Mouse (Mus musculus): ENCODE results near the gene Dbil5. TPM values are rescaled to one million over a fixed set of nuclear protein-coding genes. Genes with fewer than 3 reads are reported as not detected.
"Not testable (repeated sequence)": the region's sequence is repeated elsewhere in the genome, so short reads cannot be mapped to it uniquely, and the experiment has no call there.

Gene Dbil5
- polyA plus RNA-seq, 1 experiment from 2014 or later: not detected

DNA sequence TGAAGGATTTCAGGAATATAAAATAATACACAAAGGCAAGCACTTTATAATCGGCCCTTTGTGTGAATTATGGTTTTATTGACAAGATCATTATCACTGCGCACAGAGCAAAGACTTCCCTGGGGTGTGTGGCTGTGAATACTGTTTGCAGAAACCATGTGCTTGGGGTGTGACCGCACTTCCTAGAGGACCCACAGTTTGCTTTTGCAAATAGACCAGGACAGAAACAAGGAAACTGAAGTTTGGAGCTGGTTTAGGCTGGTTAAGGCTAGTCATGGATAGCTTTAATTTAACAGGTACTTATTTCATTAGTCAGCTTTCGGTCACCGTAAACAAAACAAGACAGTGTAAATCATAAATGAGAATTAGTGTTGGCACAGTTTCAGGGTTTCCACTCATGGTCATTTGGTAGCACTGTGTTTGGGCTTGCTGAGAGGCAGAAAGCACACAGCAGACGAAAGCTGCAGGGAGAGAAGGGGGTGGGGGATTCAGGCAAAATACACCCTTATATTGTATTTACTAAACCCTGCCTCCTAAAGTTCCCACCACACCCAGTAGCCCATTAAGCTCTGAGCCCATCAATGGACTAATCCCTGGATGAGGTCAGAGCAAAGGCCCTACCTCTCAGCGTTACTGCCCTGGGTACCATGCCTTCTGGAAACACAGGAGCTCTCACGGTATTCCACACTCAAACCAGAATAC lies 21.0 kb upstream of the Dbil5 start:
- H3K4me2 ChIP-seq (ENCODE audit: low read length): no peak overlapping the region
- 54% methylated on average over 8 of the region's 8 CpGs for WGBS
- H3K9me3 ChIP-seq (replicated peaks; ENCODE audit: control insufficient read depth, low read length): no peaks in the 10 kb centered on the region
- H3K27ac ChIP-seq (ENCODE audit: low read depth, low read length): no peak overlapping the region
- no peak for DNase-seq (ENCODE audit: low spot score)
- no peak overlapping the region for H3K4me3 ChIP-seq (ENCODE audit: low read depth, low read length)
- H3K27me3 ChIP-seq (replicated peaks; ENCODE audit: control insufficient read depth, insufficient read depth, low read length): no peaks in the 10 kb centered on the region
- H3K36me3 ChIP-seq (ENCODE audit: control insufficient read depth, insufficient read depth, low read length): no peaks in the 10 kb centered on the region
- no peak overlapping the region for H3K9ac ChIP-seq (ENCODE audit: low read length)
- H3K4me1 ChIP-seq (ENCODE audit: control insufficient read depth, insufficient read depth, low read length): no peaks in the 10 kb centered on the region
- no peak for ATAC-seq

- 42% methylated on average over 8 of the region's 8 CpGs for WGBS
- Histone ChIP-seq H3K27ac (ENCODE audit: low read depth, low read length) (no peak overlapping the region), H3K4me3 (ENCODE audit: low read depth, low read length) (no peak overlapping the region), H3K4me2 (ENCODE audit: low read length) (no peak overlapping the region), H3K27me3 (replicated peaks; ENCODE audit: control insufficient read depth, insufficient read depth, low read length) (no peaks in the 10 kb centered on the region), H3K9me3 (replicated peaks; ENCODE audit: control insufficient read depth, low read length) (no peaks in the 10 kb centered on the region), H3K9ac (ENCODE audit: low read length) (no peak overlapping the region), H3K36me3 (ENCODE audit: control insufficient read depth, insufficient read depth, low read length) (no peaks in the 10 kb centered on the region), H3K4me1 (ENCODE audit: control insufficient read depth, insufficient read depth, low read length) (no peaks in the 10 kb centered on the region)
- ATAC-seq (no peak), DNase-seq (ENCODE audit: low spot score) (no peak)
These were observed 20.4 kb upstream of the Dbil5 start for GRCm38 (mm10) chr11:76196977-76197469.

GRCm38 (mm10) chr11:76201761-76202674 lies 15.4 kb upstream of the Dbil5 start:
- DNase-seq (ENCODE audit: low spot score) (peak; percentile 87), ATAC-seq (peak; percentile 99)
- no peaks in the 10 kb centered on the region for H3K27me3 ChIP-seq (replicated peaks; ENCODE audit: control insufficient read depth, insufficient read depth, low read length)

GRCm38 (mm10) chr11:76206793-76207192 lies 10.6 kb upstream of the Dbil5 start:
- DNase-seq (ENCODE audit: low spot score) (no peak), ATAC-seq (no peak)
- Histone ChIP-seq H3K36me3 (ENCODE audit: control insufficient read depth, insufficient read depth, low read length) (peaks cover 63% of the 10 kb centered on the region), H3K27me3 (replicated peaks; ENCODE audit: control insufficient read depth, insufficient read depth, low read length) (no peaks in the 10 kb centered on the region), H3K27ac (ENCODE audit: low read depth, low read length) (no peak overlapping the region), H3K9me3 (replicated peaks; ENCODE audit: control insufficient read depth, low read length) (no peaks in the 10 kb centered on the region), H3K4me3 (ENCODE audit: low read depth, low read length) (no peak overlapping the region), H3K9ac (ENCODE audit: low read length) (no peak overlapping the region), H3K4me2 (ENCODE audit: low read length) (no peak overlapping the region), H3K4me1 (ENCODE audit: control insufficient read depth, insufficient read depth, low read length) (no peaks in the 10 kb centered on the region)
- WGBS: 85% methylated on average over 5 of the region's 5 CpGs

More at GRCm38 (mm10) chr11:76201761-76202674, 15.4 kb upstream of the Dbil5 start:
- Histone ChIP-seq H3K4me2 (ENCODE audit: low read length) (peak overlapping the region; percentile 97), H3K36me3 (ENCODE audit: control insufficient read depth, insufficient read depth, low read length) (peaks cover 24% of the 10 kb centered on the region), H3K9ac (ENCODE audit: low read length) (peak overlapping the region; percentile 94), H3K27ac (ENCODE audit: low read depth, low read length) (peak overlapping the region; percentile 75), H3K4me1 (ENCODE audit: control insufficient read depth, insufficient read depth, low read length) (no peaks in the 10 kb centered on the region), H3K4me3 (ENCODE audit: low read depth, low read length) (peak overlapping the region; percentile 94), H3K9me3 (replicated peaks; ENCODE audit: control insufficient read depth, low read length) (no peaks in the 10 kb centered on the region)
- under 1% methylated on average over 65 of the region's 90 CpGs for WGBS

DNA sequence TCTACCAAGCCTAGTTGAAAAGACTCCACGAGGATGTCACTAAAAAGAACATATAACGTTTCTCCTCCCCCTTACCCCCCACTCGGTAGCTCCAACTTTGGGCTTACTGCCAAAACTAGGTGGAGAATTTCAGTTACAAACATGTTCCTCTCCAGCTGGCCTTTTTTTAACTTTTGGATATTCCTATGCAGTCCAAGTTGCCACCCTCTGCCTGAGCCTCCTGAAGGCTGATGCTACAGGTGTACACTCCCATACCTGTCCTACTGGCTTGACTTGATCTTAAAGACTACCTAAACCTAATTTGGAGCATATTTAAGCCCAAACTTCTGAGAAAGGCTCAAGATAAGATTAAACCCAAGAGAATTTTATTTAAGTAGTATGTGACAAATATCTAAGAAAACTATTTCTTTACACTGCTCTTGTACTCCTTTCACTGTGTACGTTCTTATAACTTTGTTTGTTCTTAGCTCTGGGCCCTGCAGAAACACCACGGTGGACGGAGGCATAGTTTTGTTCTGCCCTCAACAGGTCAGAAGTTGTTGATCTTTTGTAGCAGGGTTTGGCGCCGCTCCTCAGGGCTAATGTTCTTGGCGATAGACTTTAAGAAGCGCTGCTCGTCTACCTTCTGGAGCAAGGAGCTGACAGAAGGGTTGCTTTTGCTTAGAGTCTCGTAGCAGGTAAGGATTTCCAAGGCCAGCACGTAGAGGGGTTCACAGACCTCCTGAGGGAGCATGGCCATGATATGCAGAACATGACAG lies 7.0 kb upstream of the Dbil5 start:
- DNase-seq (ENCODE audit: low spot score) (no peak), ATAC-seq (no peak)
- Histone ChIP-seq H3K9ac (ENCODE audit: low read length) (no peak overlapping the region), H3K27me3 (replicated peaks; ENCODE audit: control insufficient read depth, insufficient read depth, low read length) (no peaks in the 10 kb centered on the region), H3K27ac (ENCODE audit: low read depth, low read length) (no peak overlapping the region), H3K36me3 (ENCODE audit: control insufficient read depth, insufficient read depth, low read length) (peaks cover 77% of the 10 kb centered on the region), H3K4me3 (ENCODE audit: low read depth, low read length) (no peak overlapping the region), H3K4me2 (ENCODE audit: low read length) (no peak overlapping the region), H3K9me3 (replicated peaks; ENCODE audit: control insufficient read depth, low read length) (no peaks in the 10 kb centered on the region), H3K4me1 (ENCODE audit: control insufficient read depth, insufficient read depth, low read length) (no peaks in the 10 kb centered on the region)
- 91% methylated on average over 13 of the region's 13 CpGs for WGBS

DNA sequence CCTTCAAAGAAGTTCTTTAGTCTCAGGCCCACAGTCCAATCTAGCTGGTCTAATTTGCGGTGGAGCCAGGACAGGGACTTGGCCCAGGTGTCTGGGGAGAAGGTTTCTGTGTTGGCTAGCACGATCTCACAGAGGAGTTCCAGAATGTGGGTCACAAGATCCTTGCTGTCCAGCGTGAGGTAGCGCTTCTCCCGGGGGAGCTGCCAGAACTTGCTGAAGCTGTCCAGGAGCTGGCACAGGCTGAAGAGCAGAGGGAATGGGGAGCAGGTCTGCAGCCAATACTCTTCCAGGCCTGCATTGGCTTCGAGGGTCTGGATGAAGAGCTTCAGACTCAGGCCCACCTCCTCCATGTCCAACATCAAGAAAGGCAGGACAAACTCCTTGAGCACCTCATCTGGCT lies 5.8 kb upstream of the Dbil5 start:
- H3K4me1 ChIP-seq (ENCODE audit: control insufficient read depth, insufficient read depth, low read length); H3K27me3 ChIP-seq (replicated peaks; ENCODE audit: control insufficient read depth, insufficient read depth, low read length); H3K27ac ChIP-seq (ENCODE audit: low read depth, low read length); H3K4me3 ChIP-seq (ENCODE audit: low read depth, low read length); DNase-seq (ENCODE audit: low spot score); H3K9ac ChIP-seq (ENCODE audit: low read length); ATAC-seq; H3K4me2 ChIP-seq (ENCODE audit: low read length); H3K9me3 ChIP-seq (replicated peaks; ENCODE audit: control insufficient read depth, low read length): not testable (repeated sequence)
- 94% methylated on average over 4 of the region's 6 CpGs for WGBS
- peaks cover 65% of the 10 kb centered on the region for H3K36me3 ChIP-seq (ENCODE audit: control insufficient read depth, insufficient read depth, low read length)

DNA sequence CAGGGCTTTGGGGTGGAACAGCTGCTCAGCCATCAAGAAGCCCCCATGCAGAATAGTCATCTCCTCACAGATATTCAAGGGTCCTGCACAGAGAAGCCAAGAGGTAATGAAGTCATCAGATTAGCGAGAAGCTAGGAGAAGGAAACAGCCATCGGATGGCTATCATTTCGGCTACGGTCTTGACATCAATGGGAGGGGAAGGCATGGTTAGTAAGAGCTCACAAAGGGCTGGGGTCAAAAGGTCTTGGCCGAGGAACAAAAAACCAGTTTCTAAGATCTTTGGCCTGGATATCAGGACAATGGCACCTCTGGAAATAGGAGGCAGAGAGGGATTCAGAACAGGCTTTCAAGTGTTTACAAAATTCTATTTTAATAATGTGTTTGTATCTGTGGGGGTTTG lies 3.6 kb upstream of the Dbil5 start:
- no peak for ATAC-seq
- no peak overlapping the region for H3K4me3 ChIP-seq (ENCODE audit: low read depth, low read length)
- no peaks in the 10 kb centered on the region for H3K27me3 ChIP-seq (replicated peaks; ENCODE audit: control insufficient read depth, insufficient read depth, low read length)
- H3K9me3 ChIP-seq (replicated peaks; ENCODE audit: control insufficient read depth, low read length): no peaks in the 10 kb centered on the region
- H3K4me1 ChIP-seq (ENCODE audit: control insufficient read depth, insufficient read depth, low read length): peaks cover 5% of the 10 kb centered on the region; the same call in 1 of the 2 replicates
- DNase-seq (ENCODE audit: low spot score): no peak
- H3K4me2 ChIP-seq (ENCODE audit: low read length): no peak overlapping the region
- 41% methylated on average over 5 of the region's 5 CpGs for WGBS
- no peak overlapping the region for H3K9ac ChIP-seq (ENCODE audit: low read length)
- H3K36me3 ChIP-seq (ENCODE audit: control insufficient read depth, insufficient read depth, low read length): peaks cover 43% of the 10 kb centered on the region
- no peak overlapping the region for H3K27ac ChIP-seq (ENCODE audit: low read depth, low read length)

DNA sequence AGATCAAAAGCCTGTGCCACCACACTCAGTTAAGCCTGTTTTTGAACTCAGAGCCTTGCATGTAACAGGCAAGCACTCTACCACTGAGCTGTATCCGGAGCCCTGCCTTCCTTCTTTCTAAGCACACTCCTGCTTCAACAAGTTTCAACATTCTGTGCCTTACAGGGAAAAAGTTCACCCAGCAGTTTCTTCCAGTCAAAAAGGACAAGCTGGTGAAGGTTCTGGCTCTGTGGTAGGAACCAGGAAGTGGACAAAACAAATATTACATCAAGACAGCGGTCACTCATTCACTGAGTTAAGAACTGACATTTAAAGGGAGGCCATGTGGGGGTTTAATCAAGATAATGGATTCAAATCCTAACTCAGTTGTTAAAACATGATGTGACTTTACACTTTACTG lies 2.4 kb upstream of the Dbil5 start:
- H3K4me2 ChIP-seq (ENCODE audit: low read length): no peak overlapping the region
- H3K27ac ChIP-seq (ENCODE audit: low read depth, low read length): no peak overlapping the region
- 94% methylated on average over 2 of the region's 2 CpGs for WGBS
- DNase-seq (ENCODE audit: low spot score) (no peak), ATAC-seq (no peak)
- peaks cover 33% of the 10 kb centered on the region for H3K36me3 ChIP-seq (ENCODE audit: control insufficient read depth, insufficient read depth, low read length)
- H3K9ac ChIP-seq (ENCODE audit: low read length): no peak overlapping the region
- H3K4me1 ChIP-seq (ENCODE audit: control insufficient read depth, insufficient read depth, low read length): peaks cover 5% of the 10 kb centered on the region; the same call in 1 of the 2 replicates
- no peaks in the 10 kb centered on the region for H3K9me3 ChIP-seq (replicated peaks; ENCODE audit: control insufficient read depth, low read length)
- no peaks in the 10 kb centered on the region for H3K27me3 ChIP-seq (replicated peaks; ENCODE audit: control insufficient read depth, insufficient read depth, low read length)
- H3K4me3 ChIP-seq (ENCODE audit: low read depth, low read length): no peak overlapping the region

Data from forebrain, embryonic 14.5 days (tissue).